ENCODE assay signal across 8 mouse cellular contexts in genomic region chr13:114930996-114931649, GRCm38 (mm10). TPM values are rescaled to one million over a fixed set of nuclear protein-coding genes. Genes with fewer than 3 reads are reported as not detected.
DNase-seq lines count a peak whose midpoint lies in the region; ATAC-seq and TF ChIP-seq lines count a peak whose summit lies in the region.

No protein-coding gene starts in this region.

- H3K4me2 ChIP-seq in embryonic facial prominence, embryonic 14.5 days (ENCODE audit: low read depth, low read length), result peak overlapping the region; percentile 87
- H3K4me2 ChIP-seq in hindbrain, embryonic 13.5 days, result peak overlapping the region; percentile 75
- H3K4me2 ChIP-seq in lung, postnatal 0 days (replicated peaks; ENCODE audit: low read depth, low read length), result peak overlapping the region; percentile 72

- peaks cover 24% of the 10 kb centered on the region for H3K27me3 ChIP-seq in heart, embryonic 10.5 days (ENCODE audit: insufficient read depth, poor library complexity, severe bottlenecking)
- peaks cover 9% of the 10 kb centered on the region for H3K27me3 ChIP-seq in embryonic facial prominence, embryonic 14.5 days (replicated peaks; ENCODE audit: control insufficient read depth, insufficient read depth, low read length)
- H3K27me3 ChIP-seq in hindbrain, embryonic 13.5 days, result peaks cover 38% of the 10 kb centered on the region
- H3K27me3 ChIP-seq in lung, postnatal 0 days (replicated peaks; ENCODE audit: insufficient read depth, low read length), result no peaks in the 10 kb centered on the region

- TF ChIP-seq CTCF in lung, postnatal 0 days (IDR thresholded peaks at IDR 0.05), result no peak

- 3% methylated on average over 10 of the region's 10 CpGs for WGBS in heart, embryonic 10.5 days
- WGBS in embryonic facial prominence, embryonic 14.5 days, result 2% methylated on average over 10 of the region's 10 CpGs
- 3% methylated on average over 10 of the region's 10 CpGs for WGBS in hindbrain, embryonic 13.5 days
- 1% methylated on average over 10 of the region's 10 CpGs for WGBS in lung, postnatal 0 days

- H3K27ac ChIP-seq in heart, embryonic 10.5 days, result peak overlapping the region; percentile 8; the same call in 1 of the 2 replicates
- H3K27ac ChIP-seq in ES-E14 (ENCODE audit: insufficient read depth, low read depth, low read length, poor library complexity, severe bottlenecking), result no peak overlapping the region
- H3K27ac ChIP-seq in embryonic facial prominence, embryonic 14.5 days (replicated peaks; ENCODE audit: low read depth, low read length), result 0 out of 2 replicates have a peak overlapping the region, but pooled peaks have one; percentile 36
- no peak overlapping the region for H3K27ac ChIP-seq in hindbrain, embryonic 13.5 days
- H3K27ac ChIP-seq in lung, postnatal 0 days (ENCODE audit: low read length), result peak overlapping the region; percentile 22

- in situ Hi-C loops in ES-E14 (cut with MboI; ENCODE audit: low sequenced_read_pairs in 2 of 2, unreplicated experiment in 2 of 2), result no loop called here

- no peak for TF ChIP-seq EP300 in lung, postnatal 0 days (IDR thresholded peaks at IDR 0.05)

- ATAC-seq in embryonic facial prominence, embryonic 14.5 days (ENCODE audit: low read depth), result 0 out of 2 replicates have a peak, but pooled peaks have one; percentile 32
- peak; percentile 71 for ATAC-seq in hindbrain, embryonic 13.5 days (ENCODE audit: low FRiP score)
- peak; percentile 47; the same call in 1 of the 2 replicates for ATAC-seq in lung, postnatal 0 days

- H3K4me3 ChIP-seq in heart, embryonic 10.5 days, result peak overlapping the region; percentile 64
- H3K4me3 ChIP-seq in ES-E14 (ENCODE audit: insufficient read depth in 1 of 2, low read depth in 1 of 2, low read length in 2 of 2, poor library complexity in 1 of 2, severe bottlenecking in 1 of 2), result peak overlapping the region in 1 of 2 experiments; percentile 61; a peak in 2 of 4 replicates
- peak overlapping the region; percentile 39 for H3K4me3 ChIP-seq in embryonic facial prominence, embryonic 14.5 days (ENCODE audit: low read depth, low read length)
- H3K4me3 ChIP-seq in hindbrain, embryonic 13.5 days, result peak overlapping the region; percentile 43
- H3K4me3 ChIP-seq in lung, postnatal 0 days (ENCODE audit: low read depth, low read length), result peak overlapping the region; percentile 47

- no peak for DNase-seq in heart, embryonic 10.5 days (ENCODE audit: low spot score)
- DNase-seq in heart, adult 9 months (ENCODE audit: low spot score in 2 of 2), result no peak
- DNase-seq in ES-E14 (ENCODE audit: low read depth, low spot score), result peak; percentile 8
- DNase-seq in embryonic facial prominence, embryonic 14.5 days (ENCODE audit: low spot score), result peak; percentile 50
- peak; percentile 27 for DNase-seq in lung, postnatal 0 days (ENCODE audit: low spot score)
- peak; percentile 16 for DNase-seq in retina, embryonic 14.5 days (ENCODE audit: low spot score)
- DNase-seq in cerebellum, adult 11-12 months, result no peak

- H3K36me3 ChIP-seq in heart, embryonic 10.5 days, result no peaks in the 10 kb centered on the region
- H3K36me3 ChIP-seq in ES-E14 (ENCODE audit: control insufficient read depth, insufficient read depth, low read length, poor library complexity, severe bottlenecking), result no peaks in the 10 kb centered on the region
- no peaks in the 10 kb centered on the region for H3K36me3 ChIP-seq in embryonic facial prominence, embryonic 14.5 days (ENCODE audit: control insufficient read depth, insufficient read depth, low read length)
- H3K36me3 ChIP-seq in hindbrain, embryonic 13.5 days, result no peaks in the 10 kb centered on the region
- no peaks in the 10 kb centered on the region for H3K36me3 ChIP-seq in lung, postnatal 0 days (ENCODE audit: insufficient read depth, low read length)

- H3K9ac ChIP-seq in ES-E14 (ENCODE audit: insufficient read depth, low read depth, low read length, poor library complexity, severe bottlenecking), result no peak overlapping the region
- H3K9ac ChIP-seq in embryonic facial prominence, embryonic 14.5 days (ENCODE audit: low read depth, low read length), result peak overlapping the region; percentile 48
- peak overlapping the region; percentile 59 for H3K9ac ChIP-seq in hindbrain, embryonic 13.5 days
- peak overlapping the region; percentile 43; the same call in 1 of the 2 replicates for H3K9ac ChIP-seq in lung, postnatal 0 days (replicated peaks; ENCODE audit: low read depth)

- H3K9me3 ChIP-seq in heart, embryonic 10.5 days, result no peaks in the 10 kb centered on the region
- no peaks in the 10 kb centered on the region for H3K9me3 ChIP-seq in ES-E14 (ENCODE audit: control insufficient read depth, insufficient read depth, low read depth, low read length)
- no peaks in the 10 kb centered on the region for H3K9me3 ChIP-seq in embryonic facial prominence, embryonic 14.5 days (ENCODE audit: control insufficient read depth, low read length)
- H3K9me3 ChIP-seq in hindbrain, embryonic 13.5 days, result no peaks in the 10 kb centered on the region
- no peaks in the 10 kb centered on the region for H3K9me3 ChIP-seq in lung, postnatal 0 days (ENCODE audit: low read length)

- peaks cover 15% of the 10 kb centered on the region for H3K4me1 ChIP-seq in heart, embryonic 10.5 days
- 0 out of 4 replicates have a peak, but pooled peaks cover 0 to 7% of the 10 kb centered on the region in 2 experiments for H3K4me1 ChIP-seq in ES-E14 (ENCODE audit: control insufficient read depth in 2 of 2, insufficient read depth in 2 of 2, low read length in 2 of 2, poor library complexity in 1 of 2)
- H3K4me1 ChIP-seq in embryonic facial prominence, embryonic 14.5 days (ENCODE audit: control insufficient read depth, insufficient read depth, low read length), result peaks cover 6% of the 10 kb centered on the region; the same call in 1 of the 2 replicates
- H3K4me1 ChIP-seq in hindbrain, embryonic 13.5 days (replicated peaks), result peaks cover 15% of the 10 kb centered on the region
- peaks cover 3% of the 10 kb centered on the region; the same call in 1 of the 2 replicates for H3K4me1 ChIP-seq in lung, postnatal 0 days (ENCODE audit: insufficient read depth, low read depth, low read length)

TF ChIP-seq in ES-E14, 5 proteins besides CTCF, POLR2A, EP300 and RAD21:
- TF ChIP-seq ZC3H11A (IDR thresholded peaks at IDR 0.05; ENCODE audit: borderline replicate concordance, low read depth, low read length), result no peak
- TF ChIP-seq HCFC1 (IDR thresholded peaks at IDR 0.05; ENCODE audit: borderline replicate concordance, insufficient read depth, low read length), result no peak
- TF ChIP-seq CHD2 (IDR thresholded peaks at IDR 0.05; ENCODE audit: low read depth, low read length), result no peak
- TF ChIP-seq MAFK (IDR thresholded peaks at IDR 0.05; ENCODE audit: insufficient read depth, low read depth, low read length), result no peak
- TF ChIP-seq ZNF384 (IDR thresholded peaks at IDR 0.05; ENCODE audit: low read depth, low read length), result no peak

RNA-seq across cellular contexts. Expression of gene Itga2, which starts 0.8 kb away (rescaled TPM):
- 1.2 and 1.4 TPM in 2 replicates for polyA plus RNA-seq in heart, embryonic 10.5 days (2016; fragmentation: Nextera tagmentation; extraction: Ambion mirVana)
- 0.11 and 0.31 TPM in 2 replicates for total RNA-seq in ES-E14 (2012; rRNA removed)
- 3.4 and 5.0 TPM in 2 replicates for polyA plus RNA-seq in embryonic facial prominence, embryonic 14.5 days (2014; fragmentation: Nextera tagmentation; extraction: Ambion mirVana)
- polyA plus RNA-seq in hindbrain, embryonic 13.5 days (2015; fragmentation: Nextera tagmentation; extraction: Ambion mirVana), result 1.9 and 2.3 TPM in 2 replicates
- polyA plus RNA-seq in lung, postnatal 0 days (2015; fragmentation: Nextera tagmentation; extraction: Ambion mirVana), result 15.2 and 18.8 TPM in 2 replicates

Comparison
In these comparisons a context has a peak if more than half of its experiments do, and no peak if none do; other contexts are left out.
1. DNase-seq: peak in ES-E14 (single experiment), embryonic facial prominence, embryonic 14.5 days (single experiment), lung, postnatal 0 days (single experiment) and retina, embryonic 14.5 days (single experiment); none in heart, embryonic 10.5 days (single experiment), heart, adult 9 months (0 of 2) and cerebellum, adult 11-12 months (single experiment).
2. H3K27ac ChIP-seq: peak in heart, embryonic 10.5 days (single experiment), embryonic facial prominence, embryonic 14.5 days (single experiment) and lung, postnatal 0 days (single experiment); none in ES-E14 (single experiment) and hindbrain, embryonic 13.5 days (single experiment).
3. Peak in every context shown above with its lines, with median percentiles within 50 percentile points of each other: ATAC-seq and H3K4me2 ChIP-seq.